Mouse (Mus musculus): ENCODE data around the gene Palm2.

GRCm38 (mm10) chr4:57535087-57535486 lies 101.0 kb downstream of the Palm2 start:
- TF ChIP-seq USF1 (IDR thresholded peaks at IDR 0.05; ENCODE audit: low read depth) (no peak), POLR2A (IDR thresholded peaks at IDR 0.05; ENCODE audit: insufficient read length, low read depth) (no peak), MAX (IDR thresholded peaks at IDR 0.05; ENCODE audit: low read depth) (no peak), MYOG (IDR thresholded peaks at IDR 0.05; ENCODE audit: control insufficient read depth in 1 of 3, insufficient read depth in 1 of 3, insufficient read length in 2 of 3, low read depth in 2 of 3) (no peak), CEBPB (IDR thresholded peaks at IDR 0.05; ENCODE audit: insufficient read depth, poor library complexity, severe bottlenecking) (no peak), E2F4 (IDR thresholded peaks at IDR 0.05; ENCODE audit: insufficient read depth) (no peak), REST (IDR thresholded peaks at IDR 0.05; ENCODE audit: insufficient read depth, insufficient read length) (no peak), POLR2AphosphoS2 (IDR thresholded peaks at IDR 0.05; ENCODE audit: insufficient read length, low read depth) (no peak)

Measured in myocyte (in vitro differentiated cells).